Mouse (Mus musculus) mouse trophoblast stem cell (cell line): ENCODE results near the gene Gm34653.
"Not testable (repeated sequence)": the region's sequence is repeated elsewhere in the genome, so short reads cannot be mapped to it uniquely, and the experiment has no call there.

Experiments
- in situ Hi-C, 2 experiments: fragments of 300-500 bp; cut with MseI, MboI; formaldehyde crosslinking; loops; 2 replicates in 1 of 2; 3 replicates in 1 of 2; pipeline ENCODE4 v1.15.1; 2025

Gene Gm34653

DNA sequence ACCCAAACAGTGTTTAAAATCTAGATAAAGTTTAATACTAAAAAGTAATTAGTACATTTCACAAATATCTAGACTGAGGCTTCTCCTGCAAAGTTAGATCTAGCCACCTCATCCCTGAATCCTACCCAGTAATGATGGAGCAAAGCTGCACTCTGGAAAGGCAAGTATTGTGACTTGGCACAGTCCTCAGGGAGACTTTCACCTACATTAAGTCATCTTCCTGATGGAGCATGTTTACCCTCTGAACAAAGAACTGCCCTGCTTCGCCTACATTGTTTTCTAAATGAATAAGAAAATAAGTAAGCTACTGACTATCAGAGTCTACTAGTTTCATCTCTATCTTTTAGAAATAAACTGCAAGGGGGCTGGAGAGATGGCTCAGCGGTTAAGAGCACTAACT lies 14.3 kb upstream of the Gm34653 start:
- in situ Hi-C loops = no loop called here

DNA sequence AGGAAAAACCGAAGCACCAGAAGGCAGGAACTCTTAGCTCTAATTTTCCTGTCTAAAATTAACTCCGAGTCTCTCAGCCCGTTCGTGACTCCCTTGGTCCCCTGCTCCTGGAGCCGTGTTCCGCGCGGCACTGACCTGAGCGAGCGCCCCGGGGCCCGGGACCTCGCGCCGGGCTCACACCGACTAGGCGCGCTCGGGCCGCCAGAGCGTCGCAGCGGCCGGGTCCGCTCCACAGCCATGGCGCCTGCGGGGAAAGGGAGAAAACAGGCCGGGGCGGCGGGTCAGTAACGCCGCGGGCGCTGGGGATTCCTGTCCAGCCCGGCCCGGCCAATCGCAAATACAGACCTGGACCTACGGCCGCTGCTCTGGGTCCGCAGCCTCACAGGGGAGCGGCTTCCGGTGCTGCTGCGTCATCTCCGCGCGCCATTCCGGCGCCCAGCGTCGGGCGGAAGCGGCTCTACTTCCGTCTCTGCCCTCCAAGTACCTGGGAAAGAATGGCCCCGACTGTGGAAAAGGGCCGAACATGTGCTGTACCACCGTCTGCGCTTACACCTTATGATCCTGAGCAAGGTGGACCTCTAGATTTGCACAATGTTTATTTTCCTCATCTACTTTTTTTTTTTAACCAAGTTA lies 6.9 kb upstream of the Gm34653 start, which contains the start of gene Fbxw2:
Gene Fbxw2, minus strand, starts transcription at position 485 of the 633 bp plus-strand sequence.
- in situ Hi-C loops = no loop called here

- in situ Hi-C loops = no loop called here
Observed at GRCm38 (mm10) chr2:34826460-34827231, 6.2 kb upstream of the Gm34653 start.

DNA sequence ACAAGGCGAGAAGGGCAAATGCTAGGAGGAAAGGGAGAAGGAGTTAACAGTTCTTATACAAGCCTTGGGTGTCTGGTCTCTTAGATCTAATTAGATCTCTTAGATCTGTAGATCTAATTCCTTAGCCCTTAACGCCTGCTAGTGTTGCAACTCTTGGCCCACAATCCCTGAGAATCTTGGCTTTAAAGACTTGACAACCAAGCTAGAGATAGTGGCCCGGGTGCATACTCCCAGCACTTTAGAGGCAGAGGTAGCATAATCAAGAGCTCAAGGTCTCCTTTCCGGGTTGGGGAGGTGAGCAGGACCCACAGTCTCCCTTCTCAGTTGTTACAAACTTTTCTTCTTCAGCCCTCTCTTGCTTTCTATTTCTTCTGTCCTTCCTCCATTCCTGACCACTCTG lies 5.2 kb upstream of the Gm34653 start:
- in situ Hi-C loops = no loop called here

GRCm38 (mm10) chr2:34828026-34828425 lies 4.8 kb upstream of the Gm34653 start:
- in situ Hi-C loops = no loop called here

- in situ Hi-C loops = not testable (repeated sequence)
Observed at GRCm38 (mm10) chr2:34830066-34830465, 2.7 kb upstream of the Gm34653 start.

- in situ Hi-C loops = no loop called here
Observed at GRCm38 (mm10) chr2:34833624-34834023, 817 bp downstream of the Gm34653 start.

DNA sequence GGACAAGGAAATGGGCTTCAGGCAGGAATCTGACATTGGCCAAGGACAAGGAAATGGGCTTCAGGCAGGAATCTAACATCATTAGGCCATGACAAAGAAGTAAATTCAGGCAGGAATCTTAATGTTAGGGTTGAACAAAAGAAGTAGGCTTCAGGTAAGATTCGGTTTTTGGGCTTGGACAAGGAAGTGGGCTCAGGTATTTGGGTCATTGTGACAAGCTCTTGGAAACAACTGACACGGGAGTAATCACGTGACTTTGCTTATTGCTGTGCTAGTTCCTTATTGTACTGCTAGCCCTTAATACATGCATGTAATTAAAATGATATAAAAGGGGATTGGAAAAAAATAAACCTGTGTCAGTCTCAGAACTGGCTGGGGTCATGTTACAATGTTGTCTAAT lies 2.9 kb downstream of the Gm34653 start:
- in situ Hi-C loops = no loop called here

DNA sequence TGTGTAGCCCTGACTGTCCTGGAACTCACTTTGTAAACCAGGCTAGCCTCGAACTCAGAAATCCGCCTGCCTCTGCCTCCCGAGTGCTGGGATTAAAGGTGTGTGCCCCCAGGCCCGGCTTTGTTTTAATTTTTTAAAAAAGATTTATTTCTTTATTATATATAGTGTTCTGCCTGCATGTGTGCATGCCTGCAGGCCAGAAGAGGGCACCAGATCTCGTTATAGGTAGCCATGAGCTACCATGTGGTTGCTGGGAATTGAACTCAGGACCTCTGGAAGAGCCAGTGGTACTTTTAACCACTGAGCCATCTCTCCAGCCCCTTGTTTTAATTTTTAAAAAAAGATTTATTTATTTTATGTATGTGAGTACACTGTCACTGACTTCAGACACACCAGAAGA lies 7.3 kb downstream of the Gm34653 start:
- in situ Hi-C loops = not testable (repeated sequence)

- in situ Hi-C loops = no loop called here
Observed at GRCm38 (mm10) chr2:34841706-34842105, 8.9 kb downstream of the Gm34653 start.

GRCm38 (mm10) chr2:34843211-34843939 lies 10.6 kb downstream of the Gm34653 start:
- in situ Hi-C loops = no loop called here

DNA sequence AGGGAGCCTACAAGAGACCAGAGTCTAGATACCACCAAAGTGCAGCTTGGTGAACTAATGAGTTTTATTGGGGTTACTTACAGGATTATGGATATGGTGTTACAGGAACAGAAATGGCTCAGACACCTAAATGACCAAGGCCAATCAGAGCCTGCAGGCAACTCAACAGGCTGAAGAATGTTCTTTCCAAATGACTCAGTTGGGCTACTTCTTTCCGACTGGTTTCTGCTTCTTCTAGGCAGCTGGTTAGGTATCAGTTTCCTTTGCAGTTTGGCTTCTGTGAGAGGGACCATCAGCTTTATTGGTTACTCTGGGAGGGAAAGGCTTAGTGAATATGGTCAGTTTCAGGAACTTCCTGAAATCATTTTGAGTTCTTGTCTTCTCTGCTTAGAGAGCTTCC lies 14.9 kb downstream of the Gm34653 start:
- in situ Hi-C loops = no loop called here

DNA sequence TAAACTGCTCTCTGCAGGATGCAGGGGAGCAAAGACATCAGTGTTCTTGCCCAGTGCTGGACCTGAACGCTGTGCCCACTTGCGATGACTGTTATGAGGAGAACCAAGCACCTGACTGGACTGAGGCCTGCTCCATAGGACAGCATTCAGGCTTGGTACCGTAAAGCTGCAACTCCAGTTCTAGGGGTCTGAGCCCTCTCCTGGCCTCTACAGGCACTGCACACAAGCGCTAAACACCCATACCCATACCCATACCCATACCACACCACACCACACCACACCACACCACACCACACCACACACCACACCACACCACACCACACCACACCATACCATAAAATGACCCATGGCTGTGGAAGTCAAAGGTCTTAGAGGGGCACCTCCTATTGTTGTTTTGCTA lies 22.5 kb downstream of the Gm34653 start:
- in situ Hi-C loops = no loop called here

DNA sequence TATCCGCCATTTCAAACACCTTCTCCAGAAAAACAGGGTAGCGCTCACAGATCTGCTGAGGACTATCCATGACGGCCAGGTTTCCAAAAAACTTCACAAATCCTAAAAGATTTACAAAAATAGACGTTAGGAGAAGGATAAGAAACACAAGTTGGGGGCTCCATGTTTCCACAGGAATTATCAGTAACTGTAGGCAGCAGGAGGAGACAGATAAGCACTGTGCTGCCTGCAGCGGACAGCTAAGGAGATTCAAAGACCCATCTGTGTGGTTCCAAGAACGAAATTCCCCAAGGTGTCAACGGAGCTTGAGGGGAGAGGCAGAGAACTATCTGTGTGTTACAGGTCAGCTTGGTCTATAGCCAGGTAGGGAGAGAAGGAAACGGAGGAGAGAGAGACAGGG lies 24.9 kb downstream of the Gm34653 start:
- in situ Hi-C loops = no loop called here

DNA sequence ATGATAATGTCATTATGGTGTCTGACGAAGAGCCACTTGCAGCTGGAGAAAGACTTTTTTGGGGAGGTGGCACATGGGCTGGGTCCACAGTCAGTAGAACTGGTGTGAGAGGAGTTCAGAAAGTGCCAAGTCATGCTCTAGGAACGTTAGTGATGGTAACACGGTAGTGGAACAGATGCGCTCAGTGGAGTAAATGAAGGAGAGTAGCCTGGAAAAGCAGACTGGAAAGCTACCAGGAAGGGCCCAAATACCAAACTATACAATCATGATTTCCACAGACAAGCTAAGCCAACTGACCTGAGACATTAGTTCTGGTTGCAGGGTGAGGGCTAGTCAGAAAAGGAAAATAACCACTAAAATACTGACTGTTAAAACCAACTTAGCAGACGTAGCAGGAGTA lies 36.9 kb downstream of the Gm34653 start:
- in situ Hi-C loops = no loop called here

DNA sequence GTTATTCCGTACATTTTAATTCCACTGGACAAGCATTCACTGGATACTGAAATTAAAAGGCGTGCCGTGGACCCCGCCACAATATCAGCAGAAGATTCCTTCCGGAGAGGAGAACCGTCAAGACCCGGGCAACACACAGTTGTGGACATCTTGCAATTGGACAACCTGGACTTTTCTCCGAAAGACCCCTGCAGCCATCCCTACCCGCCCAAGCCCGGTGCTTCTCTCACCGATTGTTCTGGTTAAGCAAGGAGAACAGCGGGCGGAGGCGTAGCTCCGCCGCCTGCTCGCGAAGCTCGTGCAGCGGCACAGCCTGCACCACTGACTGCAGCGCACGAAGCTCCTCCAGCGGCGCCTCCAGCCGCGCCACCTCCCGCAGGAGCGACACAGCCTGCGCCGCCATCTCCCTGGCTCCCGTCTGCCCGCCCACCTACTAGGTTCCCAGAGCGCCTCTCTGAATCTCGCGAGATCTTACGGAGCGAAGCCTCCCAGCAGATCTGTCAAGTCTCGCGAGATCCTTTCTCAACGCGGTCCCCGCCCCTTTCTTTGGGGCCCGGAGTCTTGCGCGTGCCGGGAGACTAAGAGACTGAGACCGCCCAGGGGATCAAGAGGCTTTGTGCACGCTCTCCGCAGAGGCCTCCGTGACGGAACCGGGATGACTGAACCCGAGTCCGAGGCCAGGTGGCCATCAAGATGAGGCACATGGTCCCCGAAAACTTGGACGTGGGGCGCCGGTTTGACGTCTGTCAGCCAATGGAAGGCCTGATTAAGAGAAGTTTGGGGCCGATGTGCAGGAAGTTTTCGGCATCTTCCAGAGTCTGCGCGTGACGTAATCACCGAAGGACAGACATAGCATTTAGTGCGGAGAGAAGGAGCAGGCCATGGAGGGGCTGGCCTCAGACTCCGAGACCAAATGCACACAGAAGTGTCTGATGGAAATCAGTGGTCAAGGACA lies 38.0 kb downstream of the Gm34653 start:
- in situ Hi-C loops = no loop called here

DNA sequence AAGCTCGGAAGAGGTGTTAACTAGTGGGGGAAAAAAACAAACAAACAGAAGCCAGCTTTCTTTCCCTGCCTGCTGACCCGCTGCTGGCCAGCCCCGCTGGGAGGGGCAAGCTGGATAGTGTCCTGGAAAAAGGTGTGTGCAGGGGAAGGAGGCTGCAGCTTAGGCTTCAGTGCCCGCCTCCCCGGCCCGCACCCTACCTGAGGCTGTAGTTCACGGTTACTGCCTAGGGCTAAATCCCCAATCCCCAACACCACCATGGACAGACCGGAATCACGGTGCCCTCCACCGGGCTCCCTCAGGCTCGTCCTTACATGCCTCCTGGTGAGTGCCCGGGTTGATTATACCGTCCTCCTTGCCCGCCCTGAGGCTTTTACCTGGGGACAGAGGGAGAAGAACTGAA lies 41.5 kb downstream of the Gm34653 start, which contains the start of gene Cutal:
Gene Cutal, plus strand, starts transcription at position 126 of the 400 bp plus-strand sequence.
- in situ Hi-C loops = no loop called here

DNA sequence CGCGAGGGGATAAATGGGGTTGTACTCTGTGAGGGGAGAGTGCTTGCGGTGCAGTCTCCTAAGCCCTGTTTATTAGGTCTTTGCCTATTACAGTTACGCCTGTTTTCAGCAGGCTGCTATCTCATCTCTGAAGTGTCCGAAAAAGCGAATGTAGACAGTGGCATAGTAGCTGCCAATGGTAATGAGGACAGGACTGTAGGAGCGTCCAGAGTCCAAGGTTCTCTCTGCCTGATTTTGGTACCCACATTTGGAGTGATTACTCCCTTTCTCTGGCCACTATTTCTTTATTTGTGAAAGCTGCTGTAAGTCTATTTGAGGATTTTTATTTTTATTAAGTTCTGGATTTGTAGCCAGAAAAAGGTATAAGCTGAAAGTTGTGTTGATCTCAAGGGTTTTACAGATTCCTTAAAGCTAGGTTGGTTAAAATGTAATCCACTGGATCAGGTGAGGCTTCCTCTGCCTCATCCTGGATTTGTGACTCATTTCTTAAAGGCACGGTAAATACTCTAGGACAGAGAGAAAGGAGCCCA lies 42.1 kb downstream of the Gm34653 start, which contains the start of gene Psmd5:
Gene Psmd5, minus strand, starts transcription at position 153 of the 530 bp plus-strand sequence.
- in situ Hi-C loops = no loop called here

- in situ Hi-C loops = no loop called here
Observed at GRCm38 (mm10) chr2:34880054-34880453, 47.2 kb downstream of the Gm34653 start.

DNA sequence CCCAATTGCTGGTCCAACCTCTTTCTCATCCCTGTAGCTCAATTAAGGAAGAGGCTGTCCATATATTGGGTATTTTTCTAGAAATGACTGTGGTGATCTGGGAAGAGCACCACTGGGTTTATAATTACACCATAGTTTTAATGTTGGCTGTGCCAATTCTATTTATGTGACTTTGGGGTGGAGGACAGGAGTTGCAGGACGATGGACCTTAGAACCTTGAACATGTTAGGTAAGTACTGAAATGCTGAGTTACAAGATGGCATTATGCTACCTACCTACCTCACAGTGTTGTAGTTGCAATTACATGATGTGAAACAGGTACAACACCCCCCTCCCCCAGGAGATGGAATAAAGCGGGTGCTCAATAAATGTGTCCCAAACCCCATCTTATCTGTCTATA lies 50.0 kb downstream of the Gm34653 start:
- in situ Hi-C loops = no loop called here

- in situ Hi-C loops = no loop called here
Observed at GRCm38 (mm10) chr2:34883190-34883589, 50.4 kb downstream of the Gm34653 start.
